Mouse (Mus musculus): ENCODE measurements around the gene Bcl7a.

The Bcl7a gene

DNA sequence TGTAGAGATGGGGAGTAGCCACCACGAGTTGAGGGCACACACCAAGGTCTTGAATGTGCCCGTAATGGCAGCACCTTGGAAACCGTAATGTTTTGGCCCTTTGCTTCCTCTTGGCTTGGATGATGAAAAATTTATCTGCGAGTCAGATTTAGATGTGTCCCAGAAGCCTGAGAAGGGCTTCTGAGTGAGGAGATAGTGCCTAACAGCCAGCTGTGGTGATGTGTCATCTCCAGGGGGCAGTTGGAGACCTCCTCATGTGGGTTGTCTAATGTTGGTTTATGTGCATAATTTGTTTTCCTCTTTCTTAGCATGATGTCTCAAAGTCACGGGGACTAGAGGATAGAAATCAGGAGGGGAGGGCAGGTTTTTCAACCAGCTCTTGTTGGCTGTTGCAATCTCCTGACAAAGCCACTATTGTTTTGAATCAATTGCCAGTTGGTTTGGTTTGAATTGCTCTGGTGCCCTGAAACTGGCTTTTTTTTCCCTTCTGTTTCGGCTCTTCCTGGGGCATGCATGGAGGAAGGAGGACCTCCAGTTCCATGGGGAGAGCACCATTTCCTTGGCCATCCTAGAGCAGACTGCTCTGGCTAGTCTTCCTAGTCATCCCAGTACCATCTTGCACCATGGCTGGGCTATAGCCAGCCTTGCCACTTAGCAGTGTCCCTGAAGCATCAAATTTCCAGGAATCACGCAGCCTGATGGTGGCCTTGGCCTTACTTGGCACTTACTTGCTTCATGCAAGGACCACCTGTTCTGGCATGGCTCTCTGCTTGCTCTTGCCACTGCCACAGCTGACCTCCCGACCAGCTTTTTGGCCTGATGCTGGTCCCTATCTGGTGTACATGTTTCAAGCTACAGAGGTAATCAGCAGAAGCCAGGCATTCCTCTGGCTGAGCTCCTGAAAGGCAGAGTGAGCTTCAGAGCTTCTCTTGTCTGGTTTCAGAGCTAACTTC is 73.2 kb downstream of the Bcl7a start:
- no peak for DNase-seq (ENCODE audit: low spot score)

DNA sequence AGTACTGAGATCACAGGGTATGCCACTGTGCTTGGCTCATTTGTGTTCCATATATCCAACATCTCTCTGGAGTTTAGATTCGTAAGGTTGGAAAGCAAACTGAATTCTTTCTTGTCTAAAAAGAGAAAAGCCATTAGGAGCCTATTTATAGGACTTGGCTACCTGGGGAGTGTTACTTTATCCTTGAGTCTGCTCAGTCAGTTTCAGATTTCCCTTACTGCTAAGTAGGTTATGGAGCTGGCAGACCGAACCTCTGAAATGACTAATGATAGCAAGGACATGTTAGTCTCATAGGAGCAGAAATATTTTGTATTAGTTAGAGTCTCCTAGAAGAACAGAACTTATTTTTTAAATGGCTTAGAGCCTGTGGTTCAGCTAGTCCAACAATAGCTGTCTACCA is 80.3 kb downstream of the Bcl7a start:
- no peak for DNase-seq (ENCODE audit: low spot score)
